Mouse (Mus musculus): ENCODE data around the gene Ipo11.

GRCm38 (mm10) chr13:106893701-106894100 lies 43.1 kb downstream of the Ipo11 start:
- TF ChIP-seq POLR2A (IDR thresholded peaks at IDR 0.05; ENCODE audit: borderline replicate concordance, control insufficient read depth, low read depth, low read length) = no peak
- no peak for TF ChIP-seq CTCF (IDR thresholded peaks at IDR 0.05; ENCODE audit: control insufficient read depth, insufficient read depth, low read length)
